Mouse (Mus musculus) embryo, embryonic 10.5 days (tissue): ENCODE data around the gene Cox6b2.

ENCODE experiments used
- DNase-seq: peaks from one replicate; pipeline ENCODE4 v3.0.0-alpha.2; 2015; ENCODE audit warnings: low spot score

Cox6b2 gene

GRCm38 (mm10) chr7:4764946-4765710 is 12.2 kb upstream of the Cox6b2 start:
- DNase-seq, result no peak

GRCm38 (mm10) chr7:4759670-4760069 is 6.8 kb upstream of the Cox6b2 start:
- no peak for DNase-seq

GRCm38 (mm10) chr7:4751971-4752820 is 698 bp downstream of the Cox6b2 start:
- peak; percentile 70 for DNase-seq

GRCm38 (mm10) chr7:4749169-4749568 is 3.7 kb downstream of the Cox6b2 start:
- no peak for DNase-seq

- no peak for DNase-seq
Measured at GRCm38 (mm10) chr7:4748321-4748720, 4.6 kb downstream of the Cox6b2 start.

- DNase-seq, result no peak
Measured at GRCm38 (mm10) chr7:4747156-4747899, 5.6 kb downstream of the Cox6b2 start.

GRCm38 (mm10) chr7:4746326-4746980 is 6.4 kb downstream of the Cox6b2 start:
- no peak for DNase-seq

GRCm38 (mm10) chr7:4744886-4745285 is 8.0 kb downstream of the Cox6b2 start:
- no peak for DNase-seq

GRCm38 (mm10) chr7:4743354-4743753 is 9.5 kb downstream of the Cox6b2 start:
- DNase-seq, result no peak

GRCm38 (mm10) chr7:4742482-4742819 is 10.4 kb downstream of the Cox6b2 start:
- DNase-seq, result no peak

GRCm38 (mm10) chr7:4741672-4742481 is 11.0 kb downstream of the Cox6b2 start:
- DNase-seq, result no peak

- DNase-seq, result peak; percentile 72
Measured at GRCm38 (mm10) chr7:4741151-4741550, 11.7 kb downstream of the Cox6b2 start.

- peak; percentile 50 for DNase-seq
Measured at GRCm38 (mm10) chr7:4740309-4740727, 12.6 kb downstream of the Cox6b2 start.

GRCm38 (mm10) chr7:4739544-4740275 is 13.2 kb downstream of the Cox6b2 start, which contains the start of gene Kmt5c:
TSS of gene Kmt5c (plus strand) at chr7:4740115.
- peak; percentile 100 for DNase-seq

- DNase-seq, result no peak
Measured at GRCm38 (mm10) chr7:4739041-4739543, 13.8 kb downstream of the Cox6b2 start.

- DNase-seq, result no peak
Measured at GRCm38 (mm10) chr7:4732968-4733392, 19.9 kb downstream of the Cox6b2 start.

GRCm38 (mm10) chr7:4731090-4731489 is 21.8 kb downstream of the Cox6b2 start:
- DNase-seq, result no peak

GRCm38 (mm10) chr7:4725169-4725568 is 27.7 kb downstream of the Cox6b2 start, which contains the start of gene Tmem150b:
TSS of gene Tmem150b (minus strand) at chr7:4725249.
- DNase-seq, result no peak

- no peak for DNase-seq
Measured at GRCm38 (mm10) chr7:4724359-4724758, 28.5 kb downstream of the Cox6b2 start.

- DNase-seq, result peak; percentile 56
Measured at GRCm38 (mm10) chr7:4723508-4723907, 29.4 kb downstream of the Cox6b2 start.
